Mouse (Mus musculus) left cerebral cortex, postnatal 36 days (tissue): ENCODE measurements around the gene Clec2e. TPM values are rescaled to one million over a fixed set of nuclear protein-coding genes. Genes with fewer than 3 reads are reported as not detected.
"Not testable (repeated sequence)": the region's sequence is repeated elsewhere in the genome, so short reads cannot be mapped to it uniquely, and the experiment has no call there.

Source experiments
- DNase-seq, 2 experiments: peaks; one replicate each; pipeline ENCODE4 v3.0.0; 2021 to 2022; ENCODE audit warnings: low spot score in 2 of 2, mixed read lengths in 1 of 2
- intact Hi-C: fragments of 180-260 bp; cut with DNase I; formaldehyde crosslinking; loops from one replicate; pipeline ENCODE4 v1.15.1; 2025
- total RNA-seq, 2 experiments: library from RNA; stranded (reverse); gene quantifications; 2 replicates each; pipeline ENCODE4 v1.2.3; 2021

Gene Clec2e
- total RNA-seq: not detected

DNA sequence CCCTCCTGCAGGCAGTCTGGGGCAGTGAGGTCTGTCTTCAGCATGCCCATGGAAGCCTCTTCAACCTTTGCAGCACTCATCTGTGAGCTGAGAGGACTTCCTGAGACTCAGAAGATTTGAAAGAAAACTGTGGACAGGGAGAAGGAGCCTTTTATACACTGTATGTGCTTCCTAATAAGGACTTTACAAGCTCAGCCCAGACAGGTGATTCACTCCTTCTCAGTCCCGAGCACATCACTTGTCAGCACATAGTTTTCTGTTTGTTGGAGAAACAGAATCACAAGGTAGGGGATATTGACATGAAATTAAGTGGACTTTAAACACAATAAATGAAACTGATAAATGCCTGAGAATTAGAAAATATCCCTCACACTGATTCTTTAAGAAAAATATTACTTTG is at the start of gene Clec2e:
Gene Clec2e, minus strand, starts transcription at position 120 of the 400 bp plus-strand sequence.
- intact Hi-C loops, DNase-seq: not testable (repeated sequence)

GRCm38 (mm10) chr6:129146812-129147211 is 46.1 kb upstream of the Clec2e start:
- intact Hi-C loops: no loop called here
- no peak for DNase-seq

- DNase-seq: no peak
- intact Hi-C loops: no loop called here
These were observed 32.1 kb upstream of the Clec2e start for GRCm38 (mm10) chr6:129132604-129133341.

DNA sequence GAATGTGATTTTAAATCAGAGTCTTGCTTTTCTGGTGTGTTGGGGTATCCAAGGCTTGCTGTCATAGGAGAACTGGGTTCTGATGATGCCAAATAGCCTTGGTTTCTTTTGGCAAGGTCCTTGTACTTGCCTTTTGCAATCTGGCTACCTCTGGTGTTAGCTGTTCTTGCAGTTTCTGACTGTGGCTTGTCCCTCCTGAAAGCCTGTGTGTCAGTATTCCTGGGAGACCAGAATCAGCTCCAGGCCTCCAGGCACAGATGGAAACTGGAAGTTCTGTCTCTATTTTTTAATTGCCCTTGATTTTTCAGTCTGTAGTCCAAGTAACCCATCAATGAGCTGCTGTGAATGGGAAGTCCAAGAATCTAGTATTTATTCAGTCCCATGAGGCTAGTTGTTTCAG is 26.1 kb upstream of the Clec2e start:
- intact Hi-C loops: no loop called here

GRCm38 (mm10) chr6:129124531-129124930 is 23.8 kb upstream of the Clec2e start:
- intact Hi-C loops, DNase-seq: not testable (repeated sequence)

More for the DNA sequence above, 26.1 kb upstream of the Clec2e start:
- DNase-seq: no peak

DNA sequence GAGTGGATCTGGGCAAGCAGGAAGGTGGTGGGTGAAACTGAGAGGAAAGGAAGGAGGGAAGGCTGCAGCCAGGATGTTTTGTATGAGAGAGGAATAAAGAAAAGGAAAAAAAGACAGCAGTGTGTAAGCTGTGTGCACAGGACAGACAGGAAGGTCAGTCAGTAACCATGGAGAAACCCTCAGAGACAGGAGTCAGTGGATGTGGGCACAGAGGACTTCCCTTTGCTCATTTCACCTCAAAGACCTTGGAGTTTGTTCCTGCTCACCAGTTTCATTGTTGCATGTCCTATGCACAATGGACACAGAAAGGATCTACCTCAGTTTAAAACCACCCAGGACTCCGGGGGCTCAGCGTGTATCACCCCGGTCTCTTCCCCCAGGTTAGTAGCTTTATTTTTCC is 15.5 kb upstream of the Clec2e start:
- intact Hi-C loops: no loop called here
- DNase-seq: no peak

GRCm38 (mm10) chr6:129114237-129114636 is 13.5 kb upstream of the Clec2e start:
- DNase-seq, intact Hi-C loops: not testable (repeated sequence)

DNA sequence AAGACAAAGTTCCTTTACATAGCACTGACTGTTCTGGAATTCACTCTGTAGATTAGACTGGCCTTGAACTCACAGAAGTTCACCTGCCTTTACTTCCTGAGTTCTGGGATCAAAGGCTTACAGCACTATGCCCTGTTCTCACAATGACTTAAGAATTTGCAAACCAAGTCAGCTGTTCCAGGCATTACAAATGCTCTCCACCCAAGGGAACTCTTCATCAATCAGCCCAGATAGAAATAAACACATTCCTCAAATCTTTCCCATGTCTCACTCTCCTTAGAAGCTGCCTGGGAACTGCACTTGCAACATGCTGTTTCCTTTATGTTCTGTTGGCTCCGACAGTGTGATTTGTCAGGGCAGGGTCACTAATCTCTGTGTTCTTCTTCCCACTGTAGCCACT is 13.1 kb upstream of the Clec2e start:
- DNase-seq: no peak
- intact Hi-C loops: no loop called here

GRCm38 (mm10) chr6:129113030-129113673 is 12.4 kb upstream of the Clec2e start:
- DNase-seq: no peak
- intact Hi-C loops: no loop called here

GRCm38 (mm10) chr6:129112526-129112925 is 11.8 kb upstream of the Clec2e start:
- no peak for DNase-seq
- intact Hi-C loops: no loop called here

GRCm38 (mm10) chr6:129107916-129108315 is 7.2 kb upstream of the Clec2e start:
- intact Hi-C loops: no loop called here
- no peak for DNase-seq

DNA sequence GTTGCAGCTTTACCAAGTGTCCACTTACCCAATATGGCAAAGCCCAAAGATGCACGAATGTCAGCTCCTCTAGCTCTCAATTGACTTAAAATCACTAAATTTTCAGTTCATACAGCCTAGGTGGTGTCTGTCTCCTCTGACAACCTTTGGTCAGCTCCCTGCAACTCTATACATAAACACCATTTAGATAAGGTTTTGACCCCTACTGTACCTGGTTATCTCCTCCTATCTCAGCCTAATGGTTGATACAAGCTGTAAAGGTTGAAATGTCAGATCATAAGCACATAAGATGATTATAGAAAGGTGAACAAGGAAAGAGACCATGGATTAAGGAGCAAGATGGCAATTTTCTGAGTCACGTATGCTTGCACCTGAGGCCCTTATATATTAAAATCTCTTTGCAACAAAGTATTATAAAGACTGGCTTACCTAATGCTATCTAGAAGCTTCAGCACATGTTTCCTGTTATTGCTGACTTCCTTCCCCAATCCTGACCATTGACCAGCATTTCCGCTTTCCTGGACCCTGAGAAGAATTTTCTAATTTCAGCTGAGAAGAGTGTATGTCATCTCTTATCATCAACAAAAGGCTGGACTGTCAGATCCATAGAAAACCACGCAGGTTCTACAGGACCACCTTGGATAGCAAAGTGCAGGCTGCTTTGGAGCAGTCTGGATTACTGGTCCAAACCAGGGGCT is 2.3 kb upstream of the Clec2e start:
- intact Hi-C loops: no loop called here
- no peak for DNase-seq

DNA sequence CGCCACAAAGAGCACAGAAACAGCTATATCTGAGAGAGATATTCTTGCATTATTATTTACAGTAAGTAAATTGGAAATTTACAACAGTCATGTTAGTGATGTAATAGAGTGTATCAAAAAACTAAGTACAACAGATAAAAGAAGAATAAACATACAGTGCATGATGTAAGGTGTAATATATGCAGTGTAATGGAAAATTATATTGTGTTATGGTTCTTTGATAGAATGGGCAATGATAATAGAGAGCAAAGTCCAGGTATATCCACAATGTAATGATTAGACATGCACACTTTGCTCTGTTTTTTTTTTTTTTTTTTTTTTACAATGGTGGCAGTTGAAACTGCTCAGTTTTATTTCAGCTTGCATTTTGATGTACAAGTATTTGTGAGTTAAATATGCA is 891 bp upstream of the Clec2e start:
- intact Hi-C loops: no loop called here
- DNase-seq: no peak

GRCm38 (mm10) chr6:129097929-129098328 is 2.8 kb downstream of the Clec2e start:
- intact Hi-C loops: loop anchor here (5.0 kb wide), 2 partner anchors 139 to 159 kb away; no protein-coding TSS in a partner anchor
- DNase-seq: no peak

GRCm38 (mm10) chr6:129095166-129095565 is 5.5 kb downstream of the Clec2e start:
- no peak for DNase-seq
- intact Hi-C loops: loop anchor here (5.0 kb wide), 2 partner anchors 142 to 162 kb away; no protein-coding TSS in a partner anchor

GRCm38 (mm10) chr6:129088596-129088995 is 12.1 kb downstream of the Clec2e start:
- DNase-seq, intact Hi-C loops: not testable (repeated sequence)

DNA sequence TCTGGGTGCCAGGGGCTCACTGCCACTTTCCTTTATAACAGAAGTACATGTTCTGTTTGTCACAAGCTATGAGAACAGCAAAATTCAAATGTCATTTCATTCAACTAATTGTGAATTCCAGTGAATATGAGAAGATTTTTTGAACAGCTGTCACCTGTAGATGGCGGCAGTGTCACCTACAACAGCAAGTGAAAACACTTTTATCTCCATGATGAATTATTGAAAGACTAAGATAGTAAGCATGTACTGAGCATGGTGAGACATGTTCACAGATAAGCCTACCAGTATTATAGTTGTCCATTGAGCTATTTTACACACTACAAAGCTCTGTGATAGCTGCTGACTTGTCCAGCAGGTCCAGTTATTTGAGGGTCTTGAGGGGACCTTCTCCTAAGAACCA is 12.6 kb downstream of the Clec2e start:
- intact Hi-C loops: no loop called here

DNA sequence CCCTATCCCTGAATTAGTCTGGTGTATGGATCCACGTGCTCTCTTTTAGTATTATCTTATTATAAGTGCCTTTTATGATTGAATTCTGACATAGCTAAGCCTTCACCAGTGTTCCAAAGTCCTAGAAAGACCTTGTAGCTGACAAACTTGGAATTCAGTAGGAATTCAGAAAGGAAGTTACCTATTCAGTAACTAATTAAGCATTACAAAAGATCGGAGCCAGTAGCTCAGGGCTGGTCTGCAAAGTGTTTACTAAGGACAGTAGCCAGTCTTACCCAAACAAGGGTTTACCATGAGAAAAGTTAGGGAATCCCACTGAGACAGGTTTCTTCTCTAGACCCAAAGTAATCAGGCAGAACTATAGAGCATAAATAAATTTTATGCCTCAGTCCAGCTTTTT is 14.7 kb downstream of the Clec2e start:
- intact Hi-C loops, DNase-seq: not testable (repeated sequence)

More for the DNA sequence above, 12.6 kb downstream of the Clec2e start:
- no peak for DNase-seq

DNA sequence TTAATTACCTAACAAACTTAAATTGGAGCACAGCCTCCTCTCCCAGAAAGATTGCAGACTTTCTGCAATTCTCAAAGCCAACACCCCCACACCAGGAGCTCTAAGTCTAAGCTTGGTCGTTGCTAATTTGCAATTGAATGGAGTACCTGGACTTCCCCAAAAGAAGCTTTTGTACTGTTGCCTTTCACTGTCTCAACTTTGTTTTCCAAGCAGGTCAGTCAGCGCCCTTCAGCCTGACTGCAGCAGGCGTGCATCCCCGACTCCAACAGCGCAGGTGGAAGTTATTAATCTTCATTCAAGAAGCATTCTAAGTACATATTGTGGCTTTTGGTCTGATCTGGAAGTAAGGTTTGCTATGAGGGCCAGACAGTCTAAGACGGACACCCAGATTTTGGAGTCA is 15.6 kb downstream of the Clec2e start:
- no peak for DNase-seq
- intact Hi-C loops: no loop called here

DNA sequence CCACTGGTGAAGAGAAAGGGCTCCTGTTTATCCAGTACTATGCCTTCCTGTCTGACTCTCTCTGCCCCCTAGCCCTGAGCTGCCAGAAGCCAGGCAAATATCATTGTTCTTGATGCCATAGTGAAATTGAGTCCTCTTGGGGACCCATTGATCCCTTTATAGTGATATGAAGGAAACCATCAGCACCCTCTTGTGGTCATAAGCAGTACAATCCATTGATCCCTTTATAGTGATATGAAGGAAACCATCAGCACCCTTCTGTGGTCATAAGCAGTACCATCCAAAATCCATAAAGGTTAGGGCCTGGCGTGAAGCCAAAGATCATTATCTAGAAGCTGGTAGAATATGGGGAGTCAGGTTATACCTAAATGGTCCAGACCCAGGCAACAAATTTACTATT is 33.7 kb downstream of the Clec2e start:
- peak; percentile 14 to 15 for DNase-seq
- intact Hi-C loops: loop anchor here (1.0 kb wide), 1 partner anchor 213 kb away; no protein-coding TSS in a partner anchor
